In the genomic region with DNA sequence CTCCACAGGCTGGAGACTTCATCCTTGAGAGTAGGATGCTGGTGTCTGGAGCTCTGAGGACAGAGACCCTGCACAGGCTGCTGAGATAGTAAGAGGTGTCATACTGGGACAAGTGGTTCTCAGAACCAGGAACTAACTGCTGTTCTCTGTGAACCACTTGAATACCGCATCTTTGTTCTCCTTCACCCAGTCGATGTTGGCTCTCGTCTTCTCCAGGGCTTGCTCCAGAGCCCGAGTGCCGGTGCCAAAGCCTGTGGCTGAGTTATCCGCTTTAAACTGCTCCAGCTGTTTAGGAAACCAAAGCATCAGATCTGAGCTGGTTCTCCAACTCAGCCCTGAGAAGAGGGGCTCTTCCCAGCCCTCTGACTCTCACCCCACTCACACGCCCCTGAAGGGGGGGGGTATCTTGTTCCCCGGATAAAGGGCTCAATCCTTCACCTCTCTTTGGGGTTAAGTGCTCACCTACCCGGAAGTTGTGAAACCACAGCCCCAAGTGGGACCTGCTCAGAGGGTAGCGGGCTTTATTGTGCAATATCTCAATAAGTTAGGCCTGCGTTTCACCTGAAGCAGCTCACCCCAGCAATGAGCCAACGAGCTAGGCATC, we compare ENCODE assay signal across 28 mouse cellular contexts. TPM values are rescaled to one million over a fixed set of nuclear protein-coding genes. Genes with fewer than 3 reads are reported as not detected.
A peak's percentile ranks its signal among the peaks of the same experiment; 100 is the strongest.
DNase-seq lines count a peak whose midpoint lies in the region; ATAC-seq and TF ChIP-seq lines count a peak whose summit lies in the region.
"Had no signal": no experiment of that assay in that cellular context is flagged by ENCODE, and none has a peak within 500 bp of the region (broad histone marks: within the 10 kb centered on the region; RNA-seq: fewer than 3 reads in every experiment).

No protein-coding gene starts in this region.

- H3K4me3 ChIP-seq in neural tube, embryonic 11.5 days (ENCODE audit: low read depth, low read length): no peak overlapping the region
- no peak overlapping the region for H3K4me3 ChIP-seq in neural tube, embryonic 15.5 days (replicated peaks)
- no peak overlapping the region for H3K4me3 ChIP-seq in embryonic facial prominence, embryonic 14.5 days (ENCODE audit: low read depth, low read length)
- no peak overlapping the region for H3K4me3 ChIP-seq in lung, postnatal 0 days (ENCODE audit: low read depth, low read length)
- H3K4me3 ChIP-seq in midbrain, embryonic 16.5 days (ENCODE audit: low read depth, low read length): no peak overlapping the region
- H3K4me3 ChIP-seq: heart, adult 2 months; hindbrain, embryonic 12.5 days; left cerebral cortex, adult 2 months; limb, embryonic 15.5 days had no signal

- DNase-seq in neural tube, embryonic 11.5 days (ENCODE audit: low spot score): peak; percentile 0
- peak; percentile 40 for DNase-seq in embryonic facial prominence, embryonic 14.5 days (ENCODE audit: low spot score)
- DNase-seq in lung, postnatal 0 days (ENCODE audit: low spot score): peak; percentile 61
- DNase-seq: adrenal gland, adult 8-10 months; cerebellum, adult 18-20 months; cerebellum, postnatal 25 days; gastrocnemius, postnatal 25 days; heart, adult 2 months; kidney, adult 11 months; lung, embryonic 14.5 days; midbrain, embryonic 14.5 days; thymus, adult 2 months had no signal

- H3K4me1 ChIP-seq in neural tube, embryonic 11.5 days (ENCODE audit: control insufficient read depth, insufficient read depth, low read length): no peaks in the 10 kb centered on the region
- H3K4me1 ChIP-seq in neural tube, embryonic 15.5 days: peaks cover 4% of the 10 kb centered on the region; the same call in 1 of the 2 replicates
- peaks cover 3% of the 10 kb centered on the region; the same call in 1 of the 2 replicates for H3K4me1 ChIP-seq in embryonic facial prominence, embryonic 14.5 days (ENCODE audit: control insufficient read depth, insufficient read depth, low read length)
- H3K4me1 ChIP-seq in lung, postnatal 0 days (ENCODE audit: insufficient read depth, low read depth, low read length): no peaks in the 10 kb centered on the region
- H3K4me1 ChIP-seq in midbrain, embryonic 16.5 days (ENCODE audit: control insufficient read depth, insufficient read depth, low read length): no peaks in the 10 kb centered on the region
- H3K4me1 ChIP-seq: hindbrain, embryonic 12.5 days had no signal

- no peaks in the 10 kb centered on the region for H3K9me3 ChIP-seq in neural tube, embryonic 11.5 days (ENCODE audit: control insufficient read depth, low read length)
- no peaks in the 10 kb centered on the region for H3K9me3 ChIP-seq in neural tube, embryonic 15.5 days (replicated peaks)
- peaks cover 8% of the 10 kb centered on the region; the same call in 1 of the 2 replicates for H3K9me3 ChIP-seq in embryonic facial prominence, embryonic 14.5 days (ENCODE audit: control insufficient read depth, low read length)
- no peaks in the 10 kb centered on the region for H3K9me3 ChIP-seq in lung, postnatal 0 days (ENCODE audit: low read length)
- H3K9me3 ChIP-seq in midbrain, embryonic 16.5 days (replicated peaks; ENCODE audit: control insufficient read depth, low read length, poor library complexity, severe bottlenecking): 0 out of 2 replicates have a peak, but pooled peaks cover 5% of the 10 kb centered on the region
- H3K9me3 ChIP-seq: G1E; limb, embryonic 15.5 days had no signal

- no peak overlapping the region for H3K4me2 ChIP-seq in neural tube, embryonic 11.5 days (ENCODE audit: low read depth)
- H3K4me2 ChIP-seq in neural tube, embryonic 15.5 days: no peak overlapping the region
- H3K4me2 ChIP-seq in embryonic facial prominence, embryonic 14.5 days (ENCODE audit: low read depth, low read length): no peak overlapping the region
- H3K4me2 ChIP-seq in lung, postnatal 0 days (replicated peaks; ENCODE audit: low read depth, low read length): no peak overlapping the region
- H3K4me2 ChIP-seq in midbrain, embryonic 16.5 days (ENCODE audit: low read length): no peak overlapping the region
- H3K4me2 ChIP-seq: hindbrain, embryonic 12.5 days; limb, embryonic 15.5 days; lung, embryonic 14.5 days had no signal

- WGBS in neural tube, embryonic 11.5 days: 89% methylated on average over 12 of the region's 12 CpGs
- WGBS in neural tube, embryonic 15.5 days: 84% methylated on average over 12 of the region's 12 CpGs
- WGBS in embryonic facial prominence, embryonic 14.5 days: 64% methylated on average over 11 of the region's 12 CpGs
- 55% methylated on average over 12 of the region's 12 CpGs for WGBS in lung, postnatal 0 days
- WGBS in midbrain, embryonic 16.5 days: 87% methylated on average over 12 of the region's 12 CpGs

- no peaks in the 10 kb centered on the region for H3K36me3 ChIP-seq in neural tube, embryonic 11.5 days (ENCODE audit: control insufficient read depth, insufficient read depth, low read length)
- H3K36me3 ChIP-seq in neural tube, embryonic 15.5 days: no peaks in the 10 kb centered on the region
- peaks cover 29% of the 10 kb centered on the region; the same call in 1 of the 2 replicates for H3K36me3 ChIP-seq in embryonic facial prominence, embryonic 14.5 days (ENCODE audit: control insufficient read depth, insufficient read depth, low read length)
- H3K36me3 ChIP-seq in lung, postnatal 0 days (ENCODE audit: insufficient read depth, low read length): no peaks in the 10 kb centered on the region
- no peaks in the 10 kb centered on the region for H3K36me3 ChIP-seq in midbrain, embryonic 16.5 days (ENCODE audit: control insufficient read depth, insufficient read depth, low read length)
- H3K36me3 ChIP-seq: G1E; hindbrain, embryonic 12.5 days had no signal

- no peak for ATAC-seq in neural tube, embryonic 11.5 days (ENCODE audit: insufficient read depth, low FRiP score, low TSS enrichment)
- no peak for ATAC-seq in neural tube, embryonic 15.5 days (ENCODE audit: low FRiP score)
- ATAC-seq in embryonic facial prominence, embryonic 14.5 days (ENCODE audit: low read depth): no peak
- peak; percentile 87 for ATAC-seq in lung, postnatal 0 days
- peak; percentile 30 for ATAC-seq in megakaryocyte, adult 5-6 weeks (ENCODE audit: poor library complexity, severe bottlenecking)
- ATAC-seq in midbrain, embryonic 16.5 days: no peak
- ATAC-seq in monocyte, adult 5-6 weeks (replicated peaks; ENCODE audit: insufficient number of reproducible peaks, low FRiP score, low TSS enrichment, poor library complexity, severe bottlenecking): no peak
- ATAC-seq: forebrain, embryonic 16.5 days had no signal

- H3K27me3 ChIP-seq in neural tube, embryonic 11.5 days (ENCODE audit: control insufficient read depth, insufficient read depth, low read length): no peaks in the 10 kb centered on the region
- H3K27me3 ChIP-seq in neural tube, embryonic 15.5 days (replicated peaks): peaks cover 4% of the 10 kb centered on the region; the same call in 1 of the 2 replicates
- no peaks in the 10 kb centered on the region for H3K27me3 ChIP-seq in embryonic facial prominence, embryonic 14.5 days (replicated peaks; ENCODE audit: control insufficient read depth, insufficient read depth, low read length)
- no peaks in the 10 kb centered on the region for H3K27me3 ChIP-seq in lung, postnatal 0 days (replicated peaks; ENCODE audit: insufficient read depth, low read length)
- no peaks in the 10 kb centered on the region; the same call in 1 of the 2 replicates for H3K27me3 ChIP-seq in midbrain, embryonic 16.5 days (ENCODE audit: control insufficient read depth, insufficient read depth, low read depth, low read length)

- H3K27ac ChIP-seq in neural tube, embryonic 11.5 days (ENCODE audit: low read depth, low read length): no peak overlapping the region
- no peak overlapping the region for H3K27ac ChIP-seq in neural tube, embryonic 15.5 days (replicated peaks)
- 0 out of 2 replicates have a peak overlapping the region, but pooled peaks have one; percentile 10 for H3K27ac ChIP-seq in embryonic facial prominence, embryonic 14.5 days (replicated peaks; ENCODE audit: low read depth, low read length)
- H3K27ac ChIP-seq in lung, postnatal 0 days (ENCODE audit: low read length): peak overlapping the region; percentile 43; the same call in 1 of the 2 replicates
- no peak overlapping the region for H3K27ac ChIP-seq in midbrain, embryonic 16.5 days (ENCODE audit: low read length)
- H3K27ac ChIP-seq: heart, adult 2 months; hindbrain, embryonic 12.5 days; kidney, postnatal 0 days; left cerebral cortex, adult 2 months; limb, embryonic 15.5 days had no signal

- TF ChIP-seq CTCF in lung, postnatal 0 days (IDR thresholded peaks at IDR 0.05): no peak

- H3K9ac ChIP-seq in neural tube, embryonic 11.5 days (ENCODE audit: low read length): no peak overlapping the region
- no peak overlapping the region for H3K9ac ChIP-seq in neural tube, embryonic 15.5 days (replicated peaks)
- H3K9ac ChIP-seq in embryonic facial prominence, embryonic 14.5 days (ENCODE audit: low read depth, low read length): no peak overlapping the region
- H3K9ac ChIP-seq in lung, postnatal 0 days (replicated peaks; ENCODE audit: low read depth): no peak overlapping the region
- H3K9ac ChIP-seq in midbrain, embryonic 16.5 days (ENCODE audit: low read depth, low read length): no peak overlapping the region
- H3K9ac ChIP-seq: hindbrain, embryonic 12.5 days; limb, embryonic 15.5 days; lung, embryonic 14.5 days had no signal

- TF ChIP-seq EP300 in lung, postnatal 0 days (IDR thresholded peaks at IDR 0.05): no peak

RNA-seq across cellular contexts. Expression of a gene that starts 11.7 kb away (rescaled TPM):
- polyA plus RNA-seq in neural tube, embryonic 11.5 days (2014; fragmentation: Nextera tagmentation; extraction: Ambion mirVana): 0.20 and 0.76 TPM in 2 replicates
- 1.2 and 1.6 TPM in 2 replicates for polyA plus RNA-seq in neural tube, embryonic 15.5 days (2015; fragmentation: Nextera tagmentation; extraction: Ambion mirVana)
- 0.72 and 0.98 TPM in 2 replicates for polyA plus RNA-seq in embryonic facial prominence, embryonic 14.5 days (2014; fragmentation: Nextera tagmentation; extraction: Ambion mirVana)
- polyA plus RNA-seq in lung, postnatal 0 days (2015; fragmentation: Nextera tagmentation; extraction: Ambion mirVana): 0.92 and 0.99 TPM in 2 replicates
- total RNA-seq in megakaryocyte, adult 5-6 weeks (2015): 0.29 TPM in 1 of 2 replicates, not detected in the other
- not detected in 2 replicates for total RNA-seq in megakaryocyte, adult 5-6 weeks (2017)
- 0.97 and 1.4 TPM in 2 replicates for polyA plus RNA-seq in midbrain, embryonic 16.5 days (2015; fragmentation: Nextera tagmentation; extraction: Ambion mirVana)
- total RNA-seq in monocyte, adult 5-6 weeks (2017): not detected in 3 replicates
- total RNA-seq: G1E; gastrocnemius, postnatal 25 days; neutrophil, adult 5-6 weeks had no signal
- polyA plus RNA-seq: G1E had no signal

RNA-seq across cellular contexts. Expression of a gene that starts 28.6 kb away (rescaled TPM):
- not detected in 2 replicates for polyA plus RNA-seq in neural tube, embryonic 11.5 days (2014; fragmentation: Nextera tagmentation; extraction: Ambion mirVana)
- polyA plus RNA-seq in neural tube, embryonic 15.5 days (2015; fragmentation: Nextera tagmentation; extraction: Ambion mirVana): not detected in 2 replicates
- 0.21 and 0.35 TPM in 2 replicates for polyA plus RNA-seq in embryonic facial prominence, embryonic 14.5 days (2014; fragmentation: Nextera tagmentation; extraction: Ambion mirVana)
- polyA plus RNA-seq in lung, postnatal 0 days (2015; fragmentation: Nextera tagmentation; extraction: Ambion mirVana): 0.11 and 0.21 TPM in 2 replicates
- not detected in 2 replicates for total RNA-seq in megakaryocyte, adult 5-6 weeks (2015)
- total RNA-seq in megakaryocyte, adult 5-6 weeks (2017): not detected in 2 replicates
- 0.16 and 0.29 TPM in 2 replicates for polyA plus RNA-seq in midbrain, embryonic 16.5 days (2015; fragmentation: Nextera tagmentation; extraction: Ambion mirVana)
- total RNA-seq in monocyte, adult 5-6 weeks (2017): not detected in 3 replicates
- total RNA-seq: adrenal gland, adult 8-10 months; G1E; gastrocnemius, postnatal 25 days; heart, adult 2 months; heart, postnatal 25 days; left cerebral cortex, postnatal 36 days; megakaryocyte-erythroid progenitor cell, adult 5-6 weeks; neutrophil, adult 5-6 weeks had no signal
- polyA plus RNA-seq: forebrain, embryonic 16.5 days; G1E; heart, adult 2 months; heart, embryonic 14.5 days; lung, embryonic 14.5 days; stomach, embryonic 16.5 days had no signal

RNA-seq across cellular contexts. Expression of a gene that starts 38.7 kb away (rescaled TPM):
- polyA plus RNA-seq in neural tube, embryonic 11.5 days (2014; fragmentation: Nextera tagmentation; extraction: Ambion mirVana): 7.1 and 7.9 TPM in 2 replicates
- 6.2 and 10.4 TPM in 2 replicates for polyA plus RNA-seq in neural tube, embryonic 15.5 days (2015; fragmentation: Nextera tagmentation; extraction: Ambion mirVana)
- polyA plus RNA-seq in embryonic facial prominence, embryonic 14.5 days (2014; fragmentation: Nextera tagmentation; extraction: Ambion mirVana): 20.8 and 30.5 TPM in 2 replicates
- polyA plus RNA-seq in lung, postnatal 0 days (2015; fragmentation: Nextera tagmentation; extraction: Ambion mirVana): 11.6 TPM in 2 replicates
- 1.8 and 2.0 TPM in 2 replicates for total RNA-seq in megakaryocyte, adult 5-6 weeks (2015)
- total RNA-seq in megakaryocyte, adult 5-6 weeks (2017): not detected in 2 replicates
- polyA plus RNA-seq in midbrain, embryonic 16.5 days (2015; fragmentation: Nextera tagmentation; extraction: Ambion mirVana): 3.2 and 3.4 TPM in 2 replicates
- 0.68 to 0.75 TPM in 2 of 3 replicates, not detected in the other for total RNA-seq in monocyte, adult 5-6 weeks (2017)
- total RNA-seq: megakaryocyte-erythroid progenitor cell, adult 5-6 weeks; neutrophil, adult 5-6 weeks had no signal
- polyA plus RNA-seq: G1E had no signal

Comparison
In these comparisons a context has a peak if more than half of its experiments do, and no peak if none do; other contexts are left out.
1. ATAC-seq: peak in lung, postnatal 0 days (single experiment) and megakaryocyte, adult 5-6 weeks (single experiment); none in neural tube, embryonic 11.5 days (single experiment), neural tube, embryonic 15.5 days (single experiment), embryonic facial prominence, embryonic 14.5 days (single experiment), midbrain, embryonic 16.5 days (single experiment) and monocyte, adult 5-6 weeks (single experiment).
2. DNase-seq: peak in every context shown above with its lines; median percentile 61 in lung, postnatal 0 days; 40 in embryonic facial prominence, embryonic 14.5 days; 0 in neural tube, embryonic 11.5 days.
3. H3K27ac ChIP-seq: peak in embryonic facial prominence, embryonic 14.5 days (single experiment) and lung, postnatal 0 days (single experiment); none in neural tube, embryonic 11.5 days (single experiment), neural tube, embryonic 15.5 days (single experiment) and midbrain, embryonic 16.5 days (single experiment).